Mouse (Mus musculus): ENCODE measurements around the gene Ldah. TPM values are rescaled to one million over a fixed set of nuclear protein-coding genes. Genes with fewer than 3 reads are reported as not detected.
"Not testable (repeated sequence)": the region's sequence is repeated elsewhere in the genome, so short reads cannot be mapped to it uniquely, and the experiment has no call there.

Gene Ldah
- 55.3 and 59.2 TPM in 2 replicates for polyA plus RNA-seq (2014; fragmentation: Nextera tagmentation; extraction: Ambion mirVana)

- peak; percentile 96 for ATAC-seq (replicated peaks; ENCODE audit: insufficient number of reproducible peaks, low FRiP score, low TSS enrichment)
These were observed at the start of gene Ldah for GRCm38 (mm10) chr12:8207978-8208403. TSS of gene Ldah (plus strand) at chr12:8208107.

GRCm38 (mm10) chr12:8167743-8168142, 40.2 kb upstream of the Ldah start:
- ATAC-seq (replicated peaks; ENCODE audit: insufficient number of reproducible peaks, low FRiP score, low TSS enrichment) = no peak
- WGBS (ENCODE audit: insufficient replicate concordance) = 52% methylated on average over 2 of the region's 2 CpGs
- no peak overlapping the region for H3K27ac ChIP-seq (ENCODE audit: low read depth, low read length)
- no peak overlapping the region for H3K4me2 ChIP-seq
- no peaks in the 10 kb centered on the region for H3K4me1 ChIP-seq (ENCODE audit: control insufficient read depth, insufficient read depth, low read length)
- no peak overlapping the region for H3K4me3 ChIP-seq (ENCODE audit: low read depth, low read length)
- H3K36me3 ChIP-seq (ENCODE audit: control insufficient read depth, insufficient read depth, low read length) = no peaks in the 10 kb centered on the region
- no peaks in the 10 kb centered on the region for H3K9me3 ChIP-seq (replicated peaks; ENCODE audit: control insufficient read depth, low read length)
- H3K27me3 ChIP-seq (ENCODE audit: control insufficient read depth, insufficient read depth, low read length) = no peaks in the 10 kb centered on the region
- H3K9ac ChIP-seq (ENCODE audit: low read depth, low read length) = no peak overlapping the region

More at GRCm38 (mm10) chr12:8207978-8208403, at the start of gene Ldah:
- Histone ChIP-seq H3K27ac (ENCODE audit: low read depth, low read length) (0 out of 2 replicates have a peak within 1 kb of the TSS, but pooled peaks have one; percentile 23), H3K9me3 (replicated peaks; ENCODE audit: control insufficient read depth, low read length) (no peaks in the 10 kb centered on the region), H3K9ac (ENCODE audit: low read depth, low read length) (peak within 1 kb of the TSS; percentile 83), H3K36me3 (ENCODE audit: control insufficient read depth, insufficient read depth, low read length) (no peaks in the 10 kb centered on the region), H3K27me3 (ENCODE audit: control insufficient read depth, insufficient read depth, low read length) (no peaks in the 10 kb centered on the region), H3K4me2 (peak within 1 kb of the TSS; percentile 81), H3K4me1 (ENCODE audit: control insufficient read depth, insufficient read depth, low read length) (no peaks in the 10 kb centered on the region), H3K4me3 (ENCODE audit: low read depth, low read length) (peak within 1 kb of the TSS; percentile 69)
- WGBS (ENCODE audit: insufficient replicate concordance) = under 1% methylated on average over 34 of the region's 34 CpGs

GRCm38 (mm10) chr12:8180921-8181320, 27.0 kb upstream of the Ldah start:
- no peak overlapping the region for H3K27ac ChIP-seq (ENCODE audit: low read depth, low read length)
- no peak for ATAC-seq (replicated peaks; ENCODE audit: insufficient number of reproducible peaks, low FRiP score, low TSS enrichment)
- H3K9me3 ChIP-seq (replicated peaks; ENCODE audit: control insufficient read depth, low read length) = no peaks in the 10 kb centered on the region
- no peak overlapping the region for H3K4me2 ChIP-seq
- no peak overlapping the region for H3K9ac ChIP-seq (ENCODE audit: low read depth, low read length)
- H3K36me3 ChIP-seq (ENCODE audit: control insufficient read depth, insufficient read depth, low read length) = no peaks in the 10 kb centered on the region
- H3K27me3 ChIP-seq (ENCODE audit: control insufficient read depth, insufficient read depth, low read length) = no peaks in the 10 kb centered on the region
- H3K4me1 ChIP-seq (ENCODE audit: control insufficient read depth, insufficient read depth, low read length) = no peaks in the 10 kb centered on the region
- WGBS (ENCODE audit: insufficient replicate concordance) = 66% methylated on average over 6 of the region's 6 CpGs
- H3K4me3 ChIP-seq (ENCODE audit: low read depth, low read length) = no peak overlapping the region

GRCm38 (mm10) chr12:8181744-8182143, 26.2 kb upstream of the Ldah start:
- Histone ChIP-seq H3K4me2 (no peak overlapping the region), H3K27me3 (ENCODE audit: control insufficient read depth, insufficient read depth, low read length) (no peaks in the 10 kb centered on the region), H3K36me3 (ENCODE audit: control insufficient read depth, insufficient read depth, low read length) (no peaks in the 10 kb centered on the region), H3K27ac (ENCODE audit: low read depth, low read length) (no peak overlapping the region), H3K4me1 (ENCODE audit: control insufficient read depth, insufficient read depth, low read length) (no peaks in the 10 kb centered on the region), H3K4me3 (ENCODE audit: low read depth, low read length) (no peak overlapping the region), H3K9me3 (replicated peaks; ENCODE audit: control insufficient read depth, low read length) (no peaks in the 10 kb centered on the region), H3K9ac (ENCODE audit: low read depth, low read length) (no peak overlapping the region)
- no peak for ATAC-seq (replicated peaks; ENCODE audit: insufficient number of reproducible peaks, low FRiP score, low TSS enrichment)

- Histone ChIP-seq H3K4me3 (ENCODE audit: low read depth, low read length) (no peak overlapping the region), H3K27me3 (ENCODE audit: control insufficient read depth, insufficient read depth, low read length) (no peaks in the 10 kb centered on the region), H3K36me3 (ENCODE audit: control insufficient read depth, insufficient read depth, low read length) (no peaks in the 10 kb centered on the region), H3K27ac (ENCODE audit: low read depth, low read length) (0 out of 2 replicates have a peak overlapping the region, but pooled peaks have one; percentile 29), H3K9me3 (replicated peaks; ENCODE audit: control insufficient read depth, low read length) (no peaks in the 10 kb centered on the region), H3K4me2 (no peak overlapping the region), H3K9ac (ENCODE audit: low read depth, low read length) (no peak overlapping the region), H3K4me1 (ENCODE audit: control insufficient read depth, insufficient read depth, low read length) (no peaks in the 10 kb centered on the region)
- 0 out of 2 replicates have a peak, but pooled peaks have one; percentile 10 for ATAC-seq (replicated peaks; ENCODE audit: insufficient number of reproducible peaks, low FRiP score, low TSS enrichment)
These were observed 23.4 kb upstream of the Ldah start for GRCm38 (mm10) chr12:8184518-8184917.

- Histone ChIP-seq H3K4me3 (ENCODE audit: low read depth, low read length) (no peak overlapping the region), H3K36me3 (ENCODE audit: control insufficient read depth, insufficient read depth, low read length) (no peaks in the 10 kb centered on the region), H3K4me1 (ENCODE audit: control insufficient read depth, insufficient read depth, low read length) (no peaks in the 10 kb centered on the region), H3K9me3 (replicated peaks; ENCODE audit: control insufficient read depth, low read length) (no peaks in the 10 kb centered on the region), H3K9ac (ENCODE audit: low read depth, low read length) (no peak overlapping the region), H3K4me2 (no peak overlapping the region), H3K27ac (ENCODE audit: low read depth, low read length) (no peak overlapping the region), H3K27me3 (ENCODE audit: control insufficient read depth, insufficient read depth, low read length) (no peaks in the 10 kb centered on the region)
- ATAC-seq (replicated peaks; ENCODE audit: insufficient number of reproducible peaks, low FRiP score, low TSS enrichment) = no peak
These were observed 19.7 kb upstream of the Ldah start for GRCm38 (mm10) chr12:8188161-8188560.

GRCm38 (mm10) chr12:8188796-8189535, 18.9 kb upstream of the Ldah start:
- not testable (repeated sequence) for H3K4me2 ChIP-seq; H3K9me3 ChIP-seq (replicated peaks; ENCODE audit: control insufficient read depth, low read length); H3K27me3 ChIP-seq (ENCODE audit: control insufficient read depth, insufficient read depth, low read length); H3K9ac ChIP-seq (ENCODE audit: low read depth, low read length); H3K4me1 ChIP-seq (ENCODE audit: control insufficient read depth, insufficient read depth, low read length); ATAC-seq (replicated peaks; ENCODE audit: insufficient number of reproducible peaks, low FRiP score, low TSS enrichment); H3K27ac ChIP-seq (ENCODE audit: low read depth, low read length); H3K36me3 ChIP-seq (ENCODE audit: control insufficient read depth, insufficient read depth, low read length); H3K4me3 ChIP-seq (ENCODE audit: low read depth, low read length)
- 78% methylated on average over 15 of the region's 15 CpGs for WGBS (ENCODE audit: insufficient replicate concordance)

GRCm38 (mm10) chr12:8189722-8190121, 18.2 kb upstream of the Ldah start:
- Histone ChIP-seq H3K27ac (ENCODE audit: low read depth, low read length) (no peak overlapping the region), H3K4me2 (no peak overlapping the region), H3K4me1 (ENCODE audit: control insufficient read depth, insufficient read depth, low read length) (no peaks in the 10 kb centered on the region), H3K9me3 (replicated peaks; ENCODE audit: control insufficient read depth, low read length) (no peaks in the 10 kb centered on the region), H3K36me3 (ENCODE audit: control insufficient read depth, insufficient read depth, low read length) (no peaks in the 10 kb centered on the region), H3K9ac (ENCODE audit: low read depth, low read length) (no peak overlapping the region), H3K27me3 (ENCODE audit: control insufficient read depth, insufficient read depth, low read length) (no peaks in the 10 kb centered on the region), H3K4me3 (ENCODE audit: low read depth, low read length) (no peak overlapping the region)
- WGBS (ENCODE audit: insufficient replicate concordance) = 57% methylated on average over 3 of the region's 3 CpGs
- ATAC-seq (replicated peaks; ENCODE audit: insufficient number of reproducible peaks, low FRiP score, low TSS enrichment) = no peak

GRCm38 (mm10) chr12:8205721-8206120, 2.2 kb upstream of the Ldah start:
- ATAC-seq (replicated peaks; ENCODE audit: insufficient number of reproducible peaks, low FRiP score, low TSS enrichment) = no peak
- 71% methylated on average over 2 of the region's 2 CpGs for WGBS (ENCODE audit: insufficient replicate concordance)
- Histone ChIP-seq H3K4me1 (ENCODE audit: control insufficient read depth, insufficient read depth, low read length) (no peaks in the 10 kb centered on the region), H3K36me3 (ENCODE audit: control insufficient read depth, insufficient read depth, low read length) (no peaks in the 10 kb centered on the region), H3K27ac (ENCODE audit: low read depth, low read length) (no peak overlapping the region), H3K27me3 (ENCODE audit: control insufficient read depth, insufficient read depth, low read length) (no peaks in the 10 kb centered on the region), H3K4me2 (no peak overlapping the region), H3K9me3 (replicated peaks; ENCODE audit: control insufficient read depth, low read length) (no peaks in the 10 kb centered on the region), H3K9ac (ENCODE audit: low read depth, low read length) (no peak overlapping the region), H3K4me3 (ENCODE audit: low read depth, low read length) (no peak overlapping the region)

All from heart, embryonic 11.5 days (tissue).